Mouse (Mus musculus) kidney, postnatal 14 days (tissue): ENCODE measurements around the gene Nr4a3.

Experiments
- DNase-seq: peaks from one replicate; pipeline ENCODE4 v3.0.0; 2022; ENCODE audit warnings: mixed read lengths

Gene Nr4a3

DNA sequence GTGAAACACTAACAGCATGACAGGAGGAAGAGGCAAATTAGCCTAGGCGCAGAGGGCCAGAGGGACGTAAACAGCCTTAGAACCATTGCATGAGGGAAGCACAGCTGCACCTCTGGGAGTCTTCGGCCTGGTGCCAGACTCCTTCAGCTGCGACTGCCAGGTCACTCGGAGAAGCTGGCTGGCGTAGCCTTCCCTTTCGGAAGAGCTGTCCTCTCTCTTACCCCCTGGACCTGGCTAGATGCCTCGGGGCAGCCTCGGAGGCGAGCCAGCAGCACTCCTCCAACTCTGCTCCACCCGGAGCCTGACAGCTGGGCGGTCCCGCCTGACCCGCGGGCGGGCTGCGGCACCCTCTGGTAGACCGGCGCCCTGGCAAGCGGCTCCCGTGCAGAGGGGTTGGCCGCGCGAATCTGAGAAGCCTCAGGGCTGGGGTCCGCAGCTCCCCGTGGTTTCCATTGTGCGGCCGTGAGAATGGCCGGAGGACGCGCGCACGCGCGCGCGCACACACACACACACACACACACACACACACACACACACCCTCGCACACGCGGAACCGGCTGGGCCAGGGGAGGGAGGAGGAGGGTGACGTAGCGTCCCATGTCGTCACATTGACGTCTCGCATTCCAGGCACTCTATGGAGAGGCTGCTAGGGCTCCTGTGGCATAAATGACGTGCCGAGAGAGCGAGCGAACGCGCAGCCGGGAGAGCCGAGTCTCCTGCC is at the start of gene Nr4a3:
Gene Nr4a3 (plus strand): TSS at position 663 of the 721 bp plus-strand sequence.
- DNase-seq = peak; percentile 90

DNA sequence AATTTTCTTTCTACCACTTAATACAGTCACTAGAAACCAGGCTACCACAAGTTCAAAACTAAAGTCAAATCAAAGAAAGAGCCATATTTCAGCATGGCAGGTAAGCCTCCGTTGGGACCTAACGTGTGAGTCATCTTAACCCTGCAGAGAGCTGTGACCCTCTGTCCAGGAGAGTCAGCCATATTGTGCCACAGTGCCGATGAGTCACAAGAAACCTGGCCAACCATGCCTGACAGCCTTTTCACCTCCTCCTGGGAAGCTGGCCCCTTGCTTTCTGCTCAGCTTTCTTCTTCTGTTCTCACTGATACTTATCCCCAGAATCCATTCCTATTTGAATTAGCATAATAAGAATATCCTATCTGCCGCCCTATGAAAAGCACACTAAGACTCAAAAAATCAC is 42.0 kb upstream of the Nr4a3 start:
- DNase-seq = no peak

DNA sequence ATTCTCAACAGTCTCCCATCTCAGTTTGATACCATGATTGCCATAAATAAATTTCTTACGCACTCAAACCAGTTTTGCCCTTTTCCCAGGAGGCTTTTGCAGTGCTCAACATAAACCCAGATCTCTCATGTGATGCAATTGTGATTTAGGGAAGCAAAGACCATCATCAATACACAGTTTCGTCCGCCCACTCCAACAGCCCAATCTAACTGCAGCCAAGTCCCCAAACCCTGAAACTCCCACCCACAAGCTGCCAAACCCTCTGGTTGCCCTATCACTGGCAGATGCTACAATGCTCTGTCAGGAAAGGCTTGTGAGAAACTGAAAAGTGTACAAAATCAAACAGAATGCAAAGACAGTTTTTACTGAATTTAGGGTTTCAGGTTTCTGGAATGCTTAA is 41.5 kb upstream of the Nr4a3 start:
- DNase-seq = no peak

DNA sequence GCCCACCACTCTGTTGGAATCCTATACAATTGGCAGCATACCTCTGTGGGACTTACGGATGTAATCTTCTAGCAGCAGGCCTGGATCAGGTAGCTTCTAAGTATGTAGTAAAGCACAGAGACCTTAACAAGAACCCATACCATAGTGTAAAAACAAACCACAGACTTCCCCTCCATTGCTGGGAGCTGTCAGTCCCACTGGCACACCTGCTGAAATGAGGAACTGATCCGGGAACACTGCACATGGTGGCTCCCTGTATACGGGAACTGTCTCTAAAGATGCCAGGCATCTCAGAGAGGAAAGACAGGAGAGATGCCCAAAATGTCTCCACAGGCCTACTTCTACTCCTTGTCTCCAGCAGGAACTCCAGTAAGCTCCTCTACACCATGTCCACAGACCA is 38.6 kb upstream of the Nr4a3 start:
- DNase-seq = no peak

DNA sequence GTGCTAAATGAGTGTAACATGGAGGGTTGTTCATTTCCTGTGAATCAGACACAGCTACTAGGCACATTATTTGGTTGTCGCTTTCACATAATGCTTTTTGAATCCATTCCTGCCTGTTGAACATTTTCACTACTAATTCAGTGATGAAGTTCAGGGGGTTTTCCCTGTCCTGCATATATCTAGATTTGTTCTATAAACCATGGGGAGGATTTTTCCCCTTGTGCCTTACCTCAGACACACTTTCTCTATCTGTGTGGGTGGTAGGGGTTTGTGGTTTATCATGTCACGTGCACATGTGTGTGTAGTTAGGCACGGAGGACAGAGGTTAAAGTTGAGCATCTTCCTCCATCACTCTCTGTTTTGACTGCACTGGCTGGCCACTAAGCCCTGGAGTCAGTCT is 32.7 kb upstream of the Nr4a3 start:
- DNase-seq = no peak

DNA sequence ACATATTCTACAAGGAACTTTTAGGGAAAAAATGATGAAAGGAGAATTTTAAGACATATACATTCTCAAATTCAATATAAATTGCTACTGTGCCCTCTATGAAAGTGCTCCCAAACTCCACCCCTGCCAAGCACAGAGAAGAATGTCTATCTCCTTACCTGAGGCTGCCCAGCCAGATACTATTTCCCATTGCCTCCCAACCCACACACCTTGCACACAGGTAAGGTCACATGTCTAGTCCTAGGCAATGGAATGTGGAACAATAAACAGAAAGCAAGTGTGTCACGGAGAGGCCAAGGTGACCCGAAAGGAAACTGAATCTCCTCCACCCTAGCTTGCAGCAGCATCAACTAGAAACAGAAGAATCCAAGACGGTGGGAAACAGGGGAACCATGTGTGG is 22.0 kb upstream of the Nr4a3 start:
- DNase-seq = peak; percentile 30

DNA sequence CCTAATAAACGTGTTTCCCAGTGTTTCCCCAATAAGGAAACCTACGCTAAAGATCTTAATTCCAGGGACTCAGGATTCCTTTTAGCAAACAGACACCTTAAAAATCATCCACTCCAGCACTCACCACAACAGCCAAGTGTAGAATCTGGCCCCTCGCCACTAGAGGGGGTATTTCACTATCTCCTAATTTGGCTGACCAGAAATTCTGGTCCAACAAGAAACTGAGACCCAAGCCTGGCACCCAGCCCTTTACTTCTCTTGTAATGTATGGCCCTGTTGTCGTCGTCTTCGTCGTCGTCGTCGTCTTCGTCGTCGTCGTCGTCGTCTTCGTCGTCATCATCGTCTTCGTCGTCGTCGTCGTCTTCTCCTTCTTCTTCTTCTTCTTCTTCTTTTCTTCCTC is 15.3 kb upstream of the Nr4a3 start:
- no peak for DNase-seq

DNA sequence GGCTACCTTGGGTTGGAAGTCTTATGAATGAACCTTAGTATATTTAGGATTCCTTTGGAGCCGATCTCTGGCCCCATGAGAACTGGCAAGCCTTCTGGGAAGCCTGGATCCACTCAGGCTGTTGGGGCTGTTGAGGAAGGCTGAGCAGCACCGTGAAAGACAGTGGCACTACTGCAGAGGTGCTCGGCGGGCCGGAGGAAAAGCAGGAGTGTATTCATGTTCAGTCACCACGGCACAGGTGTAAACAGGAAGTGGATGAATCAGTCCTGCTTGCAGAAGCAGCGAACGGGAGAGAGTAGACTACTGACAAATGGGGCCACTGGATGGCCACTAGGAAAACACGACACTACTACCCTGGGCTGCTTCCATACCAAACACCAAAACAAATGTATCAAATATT is 10.7 kb upstream of the Nr4a3 start:
- no peak for DNase-seq

DNA sequence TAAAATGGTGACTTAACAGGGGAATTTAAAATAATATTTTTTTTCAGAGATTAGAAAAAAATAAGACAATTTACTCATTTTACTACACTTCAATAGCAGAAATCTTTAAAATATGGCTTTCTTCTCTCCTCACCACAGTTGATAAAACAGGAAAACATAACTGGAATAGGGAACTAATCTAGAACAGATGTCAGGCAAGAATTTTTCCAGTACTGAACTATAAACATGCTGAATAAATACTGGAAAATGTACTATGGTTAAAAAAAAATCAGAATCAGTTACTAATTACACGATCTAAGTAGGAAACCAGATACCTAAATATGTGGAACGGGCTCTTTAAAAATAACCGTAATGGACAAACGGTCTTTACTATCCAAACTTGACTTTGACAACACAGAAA is 7.3 kb upstream of the Nr4a3 start:
- no peak for DNase-seq

DNA sequence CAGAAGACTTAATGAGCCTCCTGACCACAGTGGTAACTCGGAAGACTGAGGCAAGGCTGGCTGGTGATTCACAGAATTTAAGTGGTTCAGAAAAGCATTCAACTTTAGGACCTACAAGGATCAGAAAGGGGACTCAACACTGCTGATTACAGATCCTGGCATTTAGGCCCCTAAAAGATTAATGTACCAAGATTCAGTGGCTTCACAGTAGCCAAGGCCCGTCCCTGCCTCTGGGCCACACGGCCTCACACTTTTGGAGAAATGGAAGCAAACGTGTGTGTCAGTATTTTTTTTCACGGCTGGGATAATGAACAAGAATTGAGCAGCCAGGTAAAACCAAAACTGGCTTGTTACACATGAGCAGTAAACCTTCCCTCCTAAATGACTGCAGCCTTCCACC is 6.1 kb upstream of the Nr4a3 start:
- DNase-seq = no peak

DNA sequence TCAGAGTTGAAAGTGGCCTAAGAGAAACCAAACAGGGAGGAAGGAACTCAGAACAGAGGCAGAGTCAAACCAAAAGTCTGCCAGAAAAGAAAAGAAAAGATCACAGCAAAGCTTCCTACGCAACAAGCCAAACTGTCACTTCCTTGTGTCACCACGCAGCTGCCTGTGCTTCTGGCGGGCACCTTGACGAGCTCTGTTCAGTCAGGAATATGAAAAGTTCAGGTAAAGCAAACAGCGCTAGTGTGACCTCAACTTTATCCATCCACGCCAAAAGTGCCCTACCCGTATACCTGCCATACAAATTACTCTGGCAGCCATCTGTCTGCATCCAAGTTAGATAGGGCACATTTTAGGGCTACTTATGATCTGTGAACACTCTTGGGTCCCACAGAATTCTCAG is 5.2 kb upstream of the Nr4a3 start:
- no peak for DNase-seq

DNA sequence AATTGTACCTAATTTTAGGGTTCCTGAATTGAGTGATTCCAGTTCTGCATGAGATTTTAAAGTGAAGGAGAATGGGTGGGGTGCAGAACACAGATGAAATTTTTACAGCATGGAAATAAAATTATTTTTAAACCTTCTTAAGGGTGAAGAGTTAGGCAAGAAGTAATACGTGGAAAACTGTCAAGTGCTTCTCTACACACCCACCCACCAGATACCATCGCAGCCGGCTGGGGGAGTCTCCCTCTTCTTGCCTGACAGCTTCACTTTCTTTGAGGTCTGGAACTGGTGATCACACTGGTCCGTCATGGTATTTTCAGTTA is 2.5 kb upstream of the Nr4a3 start:
- DNase-seq = no peak

DNA sequence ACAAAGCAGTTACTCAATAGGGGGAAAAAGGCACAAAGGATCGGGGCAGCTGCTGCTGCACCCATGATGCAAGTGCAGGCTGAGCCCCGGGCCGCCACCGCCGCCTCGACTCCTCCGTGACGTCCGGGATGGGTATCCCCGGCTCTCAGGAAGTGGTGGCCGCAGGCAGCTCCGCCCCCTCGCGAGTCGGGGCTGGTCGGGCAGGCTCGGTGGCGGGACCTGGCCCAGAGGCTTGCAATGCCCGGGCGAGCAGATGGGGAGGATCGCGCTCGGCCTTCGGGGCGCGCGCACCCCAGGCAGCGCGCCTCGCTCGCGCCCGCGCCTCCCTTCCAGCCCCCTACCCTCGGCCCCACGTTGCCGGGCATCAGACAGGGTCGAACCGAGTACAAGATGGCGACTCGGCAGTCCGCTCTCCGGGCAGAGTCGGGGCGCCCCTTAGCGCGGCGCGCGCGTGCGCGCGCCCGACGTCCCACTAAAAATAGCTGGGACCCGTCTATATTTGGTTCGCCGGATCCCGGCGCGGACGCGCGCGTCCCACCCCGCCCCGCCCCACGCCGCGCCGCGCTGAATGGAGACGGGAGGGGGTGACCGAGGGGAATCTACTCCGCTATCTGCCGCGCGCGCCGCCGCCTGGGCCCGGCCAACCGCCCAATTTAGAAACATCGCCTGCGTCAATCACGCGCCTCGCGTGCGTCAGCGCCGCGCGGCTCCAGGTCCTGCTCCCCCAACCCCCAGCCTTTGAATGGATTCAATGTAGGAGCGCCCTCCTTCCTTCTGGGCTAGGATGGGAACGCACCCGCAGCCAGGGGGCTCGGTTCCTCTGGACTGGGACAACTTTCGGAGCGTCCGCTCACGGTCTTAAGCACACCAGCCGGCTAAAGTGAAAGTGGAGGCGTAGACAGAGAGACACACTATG is 1.9 kb upstream of the Nr4a3 start:
- DNase-seq = peak; percentile 96

DNA sequence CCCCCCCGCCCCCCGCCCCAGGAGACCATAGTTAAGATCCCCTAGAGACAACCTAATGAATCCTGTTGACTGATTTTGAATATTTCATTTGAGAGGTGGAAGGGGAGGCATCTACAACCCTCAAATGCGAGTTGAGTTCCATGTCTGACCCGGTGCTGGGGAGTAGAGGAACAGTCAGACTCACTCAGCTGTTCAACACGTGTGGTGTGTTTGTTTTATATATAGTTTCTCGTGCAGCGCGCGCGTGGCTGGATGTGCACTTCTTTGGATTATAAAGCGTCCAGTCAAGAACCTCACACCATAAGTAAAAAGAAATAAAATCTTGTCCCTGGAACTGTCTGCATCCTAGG is 837 bp upstream of the Nr4a3 start:
- no peak for DNase-seq

DNA sequence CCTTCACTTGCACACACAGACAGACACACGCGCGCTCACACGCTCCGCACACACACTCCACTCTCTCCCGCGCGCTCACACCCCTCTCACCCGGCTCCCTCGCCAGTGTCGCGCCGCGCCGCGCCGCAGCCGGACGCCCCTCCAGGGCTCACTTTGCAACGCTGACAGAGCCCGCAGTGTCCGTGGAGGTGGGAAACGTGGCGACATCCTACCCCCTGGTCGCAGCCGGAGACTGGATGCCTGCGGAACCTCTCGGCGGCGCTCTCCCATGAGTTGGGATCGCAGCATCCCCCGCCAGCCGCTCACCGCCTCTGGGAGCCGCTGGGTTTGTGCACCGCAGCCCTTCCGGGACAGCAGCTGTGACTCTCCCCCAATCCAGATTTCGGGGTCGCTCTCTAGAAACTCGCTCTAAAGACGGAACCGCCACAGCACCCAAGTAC is 348 bp downstream of the Nr4a3 start:
- DNase-seq = peak; percentile 28

DNA sequence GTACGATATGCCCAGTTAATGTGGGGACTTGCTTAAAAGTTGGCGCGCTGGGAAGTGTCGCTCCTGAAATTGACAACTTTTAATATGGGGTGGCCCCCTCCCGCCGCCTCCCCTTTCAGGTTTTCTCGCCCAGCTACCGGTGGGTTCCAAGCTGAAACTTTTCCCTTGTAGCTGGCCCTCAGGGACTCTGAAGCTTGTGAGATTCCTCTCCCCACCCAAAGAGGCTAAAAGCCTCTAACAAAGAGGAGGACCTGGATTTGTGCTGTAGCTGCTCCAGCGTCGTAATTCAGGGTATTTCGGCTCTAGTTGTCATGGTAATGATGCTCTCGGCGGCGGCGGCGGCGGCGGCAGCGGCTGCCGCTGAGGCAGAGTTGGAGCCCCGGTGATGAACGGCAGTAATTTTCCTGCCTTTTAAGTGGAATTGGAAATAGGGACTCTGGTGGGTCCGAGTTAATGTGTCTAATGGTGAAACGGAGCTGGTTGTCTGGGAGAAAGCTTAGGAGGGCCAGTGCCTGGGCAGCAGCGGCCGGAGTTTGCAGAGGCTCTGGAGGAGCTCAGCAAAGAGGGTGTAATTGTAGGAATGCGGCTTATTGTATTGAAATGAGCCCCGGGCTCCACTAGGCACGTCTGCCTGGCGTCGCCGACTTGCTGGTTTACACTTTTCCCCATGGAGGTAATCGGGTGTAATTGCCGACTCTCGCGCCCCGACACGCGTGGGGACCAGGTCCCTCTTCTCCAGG is 938 bp downstream of the Nr4a3 start:
- peak; percentile 22 for DNase-seq

DNA sequence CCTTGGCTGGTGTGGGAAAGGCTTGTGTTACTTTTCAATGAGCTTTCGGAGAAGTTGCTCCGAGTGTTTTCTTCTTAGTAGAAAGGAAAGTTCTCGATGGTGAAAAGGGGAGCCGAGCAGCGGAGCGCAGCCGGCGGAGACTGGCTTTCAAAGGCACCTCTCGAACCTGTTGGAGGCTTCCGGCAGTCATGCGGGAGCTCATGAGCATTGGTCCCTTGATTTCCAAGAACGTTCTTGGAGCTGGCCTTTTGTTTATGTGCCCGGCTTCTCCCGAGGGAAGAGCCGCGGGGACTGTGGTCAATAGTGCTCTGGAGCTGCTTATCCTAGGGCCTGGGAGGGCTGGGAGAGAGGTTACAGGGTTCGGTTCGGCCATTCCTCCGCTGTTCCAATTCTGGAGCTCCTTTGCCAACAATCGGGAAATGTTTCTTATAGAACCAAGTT is 1.5 kb downstream of the Nr4a3 start:
- DNase-seq = no peak

DNA sequence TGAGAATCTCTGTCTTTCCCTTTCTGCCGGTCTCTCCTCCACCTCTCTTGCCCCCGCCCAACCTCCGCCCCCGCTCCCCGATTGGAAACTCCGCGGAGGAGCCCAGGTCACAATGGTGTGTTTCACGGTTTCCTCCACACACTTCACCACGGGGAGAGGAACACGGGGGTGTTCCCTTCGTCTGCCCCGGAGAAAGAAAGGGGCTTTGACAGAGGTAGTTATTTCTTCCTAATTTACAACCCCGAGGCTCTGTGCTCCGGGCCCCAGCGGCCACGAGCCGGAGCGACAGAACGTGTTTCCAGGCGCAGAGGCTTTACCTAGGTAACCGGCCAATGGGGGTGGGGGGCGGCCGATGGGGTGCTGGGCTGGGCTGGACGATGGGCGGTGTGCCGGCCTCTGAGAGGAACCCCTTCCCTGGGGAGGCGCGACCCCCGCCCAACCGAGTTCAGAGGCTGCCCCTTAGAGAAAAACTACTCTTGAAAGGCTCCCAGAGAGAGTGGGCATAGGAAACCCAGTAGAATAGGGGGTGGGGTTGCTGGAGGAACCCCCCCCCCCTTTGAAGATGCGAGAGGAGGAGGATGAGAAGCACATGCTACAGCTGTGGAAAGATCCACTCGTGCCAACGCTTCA is 2.3 kb downstream of the Nr4a3 start:
- DNase-seq = no peak

DNA sequence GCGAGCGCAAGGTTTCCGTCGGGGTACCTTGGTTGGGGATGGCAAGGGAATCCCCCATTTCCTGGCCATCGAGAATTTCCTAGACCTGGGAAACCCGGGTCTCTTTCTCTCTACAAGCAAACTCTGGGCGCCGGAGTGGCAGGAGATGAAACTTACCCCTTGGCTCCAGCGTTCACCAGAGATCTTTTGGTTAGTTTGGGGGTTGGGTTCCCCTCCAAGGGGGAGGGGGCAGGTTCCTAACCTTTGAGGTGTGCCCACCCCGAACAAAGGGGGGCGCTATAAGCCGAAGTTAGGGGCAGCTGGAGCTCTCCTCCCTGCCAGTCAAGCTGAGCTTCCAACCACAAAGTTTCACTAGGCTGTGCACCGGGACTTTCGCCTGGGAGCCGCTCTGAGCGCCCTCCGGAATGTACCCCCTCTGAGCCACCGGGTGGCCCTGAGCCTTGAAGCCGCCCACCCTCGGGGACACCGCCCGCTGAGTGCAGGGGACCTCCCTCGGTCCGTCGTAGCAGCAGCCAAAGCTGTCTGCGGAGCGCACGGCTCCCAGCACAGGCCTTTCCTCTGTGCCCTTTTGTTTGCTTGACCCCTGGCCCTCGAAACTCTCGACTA is 2.9 kb downstream of the Nr4a3 start:
- DNase-seq = no peak

DNA sequence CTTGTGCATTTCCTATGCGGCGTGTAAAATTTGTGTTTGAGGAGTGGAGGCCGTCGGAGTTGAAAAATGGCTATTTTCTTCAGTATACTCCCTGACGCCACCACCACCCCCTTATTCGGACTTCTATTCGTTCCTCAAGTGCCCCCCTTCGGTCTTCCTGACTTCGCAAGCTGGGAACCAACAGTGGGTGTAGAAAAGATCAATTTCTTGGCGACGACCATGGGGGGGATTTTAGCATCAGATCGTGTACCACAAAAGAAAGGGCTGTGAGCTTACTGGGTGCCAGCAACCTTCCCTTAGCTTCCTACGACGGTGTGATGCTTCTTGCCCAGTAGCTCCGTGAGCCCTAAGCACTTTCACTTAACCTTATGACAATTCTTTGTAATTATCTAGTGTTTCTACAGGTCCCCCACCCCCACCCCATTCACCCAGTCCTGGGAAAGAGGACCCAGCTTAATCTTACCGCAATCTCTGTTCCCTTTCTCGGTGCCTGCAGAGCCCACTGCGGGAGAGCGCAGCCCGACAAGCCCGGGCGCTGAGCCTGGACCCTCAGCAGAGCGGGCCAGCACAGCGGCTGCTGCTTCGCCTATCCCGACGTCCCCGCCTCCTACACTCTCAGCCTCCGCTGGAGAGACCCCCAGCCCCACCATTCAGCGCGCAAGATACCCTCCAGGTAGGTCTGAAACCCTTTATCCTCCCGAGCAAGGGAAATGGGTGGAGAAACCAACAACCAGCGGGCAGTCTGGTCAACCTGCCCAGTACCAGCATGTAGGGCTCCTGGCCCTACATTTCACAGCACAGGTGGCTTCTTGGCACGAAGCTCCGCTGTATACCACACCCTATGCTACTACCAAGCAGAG is 3.7 kb downstream of the Nr4a3 start:
- no peak for DNase-seq

DNA sequence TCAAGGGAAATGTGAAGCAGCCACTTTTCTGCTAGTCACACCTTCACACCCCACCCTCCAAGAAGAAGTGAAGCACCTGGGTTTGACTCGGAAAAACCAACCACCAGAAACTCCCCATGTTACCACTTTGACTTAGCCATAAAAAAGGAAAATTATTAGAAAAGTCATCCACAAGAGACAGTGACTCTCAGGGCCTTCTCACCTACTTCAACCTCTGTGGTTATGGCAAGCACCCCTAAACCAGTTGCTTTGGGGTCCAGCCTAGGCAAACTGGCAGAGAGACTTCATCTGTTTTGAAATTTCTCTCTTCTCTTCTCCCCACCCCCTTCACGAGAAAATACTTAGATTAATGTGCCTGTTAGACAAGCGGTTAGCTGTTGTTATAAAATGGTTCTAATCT is 5.1 kb downstream of the Nr4a3 start:
- DNase-seq = no peak

DNA sequence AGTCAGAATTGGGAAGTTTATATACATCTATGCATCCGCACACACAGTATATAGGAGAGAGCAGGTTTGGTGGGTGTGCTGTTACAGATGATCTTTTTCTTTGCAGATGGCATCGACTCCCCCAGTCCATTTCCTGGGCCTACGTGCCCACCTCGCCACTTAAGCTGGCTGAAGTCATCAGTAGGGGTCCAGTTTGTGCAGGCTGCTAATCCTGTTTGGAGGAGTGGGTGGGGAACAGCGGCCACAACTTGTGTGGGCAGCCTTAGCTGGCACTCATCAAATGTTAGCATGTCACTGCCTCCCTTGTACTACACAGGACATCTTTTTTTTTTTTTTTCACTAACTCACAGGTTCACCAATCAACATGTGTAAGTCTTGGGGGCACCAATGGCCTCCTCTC is 5.5 kb downstream of the Nr4a3 start:
- DNase-seq = no peak
